Mouse (Mus musculus) lung, postnatal 0 days (tissue): ENCODE measurements around the gene Cbr2. TPM values are rescaled to one million over a fixed set of nuclear protein-coding genes. Genes with fewer than 3 reads are reported as not detected.

Experiments used
- ATAC-seq: fragments of 200-750 bp; cut with Nextera tagmentation; 2 replicates; pipeline ENCODE4 v1.8.0; 2017; ENCODE audit warnings: moderate library complexity
- DNase-seq: peaks from one replicate; pipeline ENCODE4 v3.0.0-alpha.2; 2016; ENCODE audit warnings: low spot score
- H3K27ac ChIP-seq: fragments of 300-500 bp; sonication (generic); 2 replicates; pipeline ENCODE4 v1.5.1; 2014; ENCODE audit warnings: antibody characterized with exemption, mild to moderate bottlenecking, low read length, mixed read lengths
- H3K27me3 ChIP-seq: fragments of 300-500 bp; sonication (generic); replicated peaks from 2 replicates; pipeline ENCODE4 v1.6.1; 2014; ENCODE audit warnings: low read length, mixed read lengths; ENCODE audit not compliant: insufficient read depth
- H3K36me3 ChIP-seq: fragments of 300-500 bp; sonication (generic); 2 replicates; pipeline ENCODE4 v1.6.1; 2014; ENCODE audit warnings: low read length, mixed read lengths; ENCODE audit not compliant: insufficient read depth
- H3K4me1 ChIP-seq: fragments of 300-500 bp; sonication (generic); 2 replicates; pipeline ENCODE4 v1.6.1; 2014; ENCODE audit warnings: antibody characterized with exemption, low read depth, low read length, mixed read lengths; ENCODE audit not compliant: insufficient read depth
- H3K4me2 ChIP-seq: fragments of 300-500 bp; sonication (generic); replicated peaks from 2 replicates; pipeline ENCODE4 v1.6.1; 2014; ENCODE audit warnings: low read depth, mild to moderate bottlenecking, low read length, moderate library complexity, mixed read lengths
- H3K4me3 ChIP-seq: fragments of 300-500 bp; sonication (generic); 2 replicates; pipeline ENCODE4 v1.5.1; 2014; ENCODE audit warnings: low read depth, low read length
- H3K9ac ChIP-seq: fragments of 300-500 bp; sonication (generic); replicated peaks from 2 replicates; pipeline ENCODE4 v1.6.1; 2014; ENCODE audit warnings: low read depth, mild to moderate bottlenecking
- H3K9me3 ChIP-seq: fragments of 300-500 bp; sonication (generic); 2 replicates; pipeline ENCODE4 v1.6.1; 2016; ENCODE audit warnings: low read length, mixed read lengths
- CTCF ChIP-seq: IDR thresholded peaks from 2 replicates; pipeline ENCODE4 v1.5.1; 2016; ENCODE audit warnings: antibody characterized with exemption, mild to moderate bottlenecking
- EP300 ChIP-seq: IDR thresholded peaks from 2 replicates; pipeline ENCODE4 v1.6.1; 2016; ENCODE audit warnings: antibody characterized with exemption, mild to moderate bottlenecking, control low read depth
- WGBS: fragments of 180-500 bp; shearing (Covaris S2); extraction: QIAGEN DNeasy Blood & Tissue Kit; methylation state at CpG from one replicate; pipeline ENCODE4 v1.1.7; 2014; 5-methylcytosine and 5-hydroxymethylcytosine counted together
- polyA plus RNA-seq: library from polyadenylated mRNA; unstranded; fragments of >200 nt; fragmentation: Nextera tagmentation; extraction: Ambion mirVana; gene quantifications from 2 replicates; pipeline ENCODE4 v1.2.1, GENCODE M21; 2015

The Cbr2 gene
- polyA plus RNA-seq, 1 experiment from 2014 or later: 4,528 TPM

- peak within 1 kb of the TSS; percentile 40 for H3K4me3 ChIP-seq
- no peaks in the 10 kb centered on the region for H3K27me3 ChIP-seq
- H3K9ac ChIP-seq: peak within 1 kb of the TSS; percentile 32
- peak; percentile 84 for DNase-seq
- peaks cover 19% of the 10 kb centered on the region for H3K4me1 ChIP-seq
- H3K36me3 ChIP-seq: no peaks in the 10 kb centered on the region
- peak; percentile 80 for ATAC-seq
- H3K9me3 ChIP-seq: no peaks in the 10 kb centered on the region
- H3K4me2 ChIP-seq: peak within 1 kb of the TSS; percentile 77
- WGBS: under 1% methylated on average over 64 of the region's 90 CpGs
- H3K27ac ChIP-seq: peak within 1 kb of the TSS; percentile 39
- no peak for TF ChIP-seq CTCF
- no peak for TF ChIP-seq EP300
Observed at GRCm38 (mm10) chr11:120721124-120722066, 10.5 kb downstream of the Cbr2 start, which contains the start of gene Rac3. Gene Rac3 (plus strand): TSS chr11:120721470.

GRCm38 (mm10) chr11:120720450-120720849, 11.5 kb downstream of the Cbr2 start:
- peak overlapping the region; percentile 77 for H3K4me2 ChIP-seq
- 12% methylated on average over 17 of the region's 17 CpGs for WGBS
- no peaks in the 10 kb centered on the region for H3K9me3 ChIP-seq
- peak; percentile 25 for ATAC-seq
- H3K4me3 ChIP-seq: peak overlapping the region; percentile 40; the same call in 1 of the 2 replicates
- H3K9ac ChIP-seq: peak overlapping the region; percentile 32; the same call in 1 of the 2 replicates
- peak; percentile 7; the same call in 1 of the 2 replicates for TF ChIP-seq EP300
- TF ChIP-seq CTCF: peak; percentile 99
- H3K4me1 ChIP-seq: peaks cover 17% of the 10 kb centered on the region
- no peaks in the 10 kb centered on the region for H3K27me3 ChIP-seq
- no peaks in the 10 kb centered on the region for H3K36me3 ChIP-seq
- H3K27ac ChIP-seq: peak overlapping the region; percentile 39; the same call in 1 of the 2 replicates
- DNase-seq: peak; percentile 94

DNA sequence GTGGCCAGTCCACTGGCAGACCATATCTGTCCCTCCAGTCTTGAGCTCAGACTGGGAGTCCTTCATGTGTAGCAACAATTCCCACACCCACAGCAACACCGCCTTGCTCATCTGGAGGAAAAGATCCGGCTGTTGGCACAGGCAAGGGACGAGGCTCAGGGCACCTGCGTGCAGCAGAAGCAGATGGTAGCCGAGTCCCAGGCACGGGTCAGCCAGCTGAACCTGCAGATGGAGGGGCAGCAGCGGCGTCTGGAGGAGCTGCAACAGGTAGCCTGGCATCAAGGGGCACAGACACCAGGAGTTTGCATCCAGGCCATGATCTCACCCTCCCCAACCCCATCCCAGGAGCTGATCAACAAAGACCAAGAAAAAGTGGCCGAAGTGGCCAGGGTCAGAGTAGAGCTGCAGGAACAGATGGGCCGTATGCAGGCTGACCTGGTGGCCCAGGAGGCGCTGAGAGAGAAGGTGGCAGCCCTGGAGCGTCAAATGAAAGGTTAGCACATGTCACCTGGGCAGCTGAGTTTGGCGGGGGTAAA, 12.0 kb downstream of the Cbr2 start:
- H3K4me3 ChIP-seq: no peak overlapping the region
- no peaks in the 10 kb centered on the region for H3K27me3 ChIP-seq
- no peaks in the 10 kb centered on the region for H3K9me3 ChIP-seq
- TF ChIP-seq EP300: no peak
- TF ChIP-seq CTCF: no peak
- no peak overlapping the region for H3K27ac ChIP-seq
- no peaks in the 10 kb centered on the region for H3K36me3 ChIP-seq
- H3K9ac ChIP-seq: no peak overlapping the region
- WGBS: 83% methylated on average over 13 of the region's 13 CpGs
- DNase-seq (peak; percentile 4), ATAC-seq (no peak)
- H3K4me1 ChIP-seq: peaks cover 17% of the 10 kb centered on the region
- no peak overlapping the region for H3K4me2 ChIP-seq

DNA sequence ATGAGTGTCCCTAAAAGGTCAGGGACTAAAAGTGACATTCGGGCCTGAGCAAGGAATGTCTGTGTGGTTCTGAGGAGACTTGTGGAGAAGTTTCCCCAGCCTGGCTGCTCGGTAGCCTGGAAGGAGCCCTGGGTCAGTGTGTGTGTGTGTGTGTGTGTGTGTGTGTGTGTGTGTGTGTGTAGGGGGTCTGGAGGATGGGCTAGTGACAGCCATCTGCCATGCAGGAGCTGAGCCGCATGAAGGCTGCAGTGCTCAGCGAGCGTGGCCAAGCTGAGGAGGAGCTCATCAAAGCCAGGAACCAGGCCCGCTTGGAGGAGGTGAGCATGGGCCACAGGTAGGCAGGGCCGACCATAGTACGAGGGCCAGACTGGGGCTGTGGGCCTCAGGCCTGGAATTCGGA, 12.7 kb downstream of the Cbr2 start:
- no peak overlapping the region for H3K27ac ChIP-seq
- H3K27me3 ChIP-seq: no peaks in the 10 kb centered on the region
- H3K4me3 ChIP-seq: no peak overlapping the region
- DNase-seq (no peak), ATAC-seq (no peak)
- TF ChIP-seq CTCF (no peak), EP300 (no peak)
- 92% methylated on average over 9 of the region's 9 CpGs for WGBS
- no peak overlapping the region for H3K4me2 ChIP-seq
- H3K36me3 ChIP-seq: no peaks in the 10 kb centered on the region
- H3K9ac ChIP-seq: no peak overlapping the region
- peaks cover 20% of the 10 kb centered on the region for H3K4me1 ChIP-seq
- H3K9me3 ChIP-seq: no peaks in the 10 kb centered on the region

DNA sequence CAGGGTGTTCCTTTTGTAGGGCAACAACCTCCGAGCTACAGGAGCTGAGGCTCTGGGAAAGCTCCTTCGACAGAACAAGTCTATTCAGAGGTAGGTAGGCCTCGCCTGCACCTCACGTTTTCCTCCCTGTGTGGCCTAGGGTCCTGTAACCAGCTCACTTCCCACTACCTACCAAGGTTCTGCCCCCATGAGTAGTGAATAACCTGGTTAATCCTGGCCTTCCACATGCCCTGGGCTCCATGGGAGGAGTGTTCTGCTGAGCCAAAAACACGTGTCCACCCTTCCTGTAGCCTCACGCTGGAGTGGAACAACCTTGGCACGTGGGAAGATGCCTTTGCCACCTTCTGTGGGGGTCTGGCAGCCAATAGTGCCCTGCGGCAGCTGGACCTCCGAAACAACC, 16.8 kb downstream of the Cbr2 start:
- Histone ChIP-seq H3K36me3 (0 out of 2 replicates have a peak, but pooled peaks cover 2% of the 10 kb centered on the region), H3K9ac (no peak overlapping the region), H3K9me3 (no peaks in the 10 kb centered on the region), H3K4me2 (no peak overlapping the region), H3K27me3 (no peaks in the 10 kb centered on the region), H3K4me3 (no peak overlapping the region), H3K4me1 (peaks cover 9% of the 10 kb centered on the region; the same call in 1 of the 2 replicates), H3K27ac (no peak overlapping the region)
- no peak for DNase-seq
- no peak for ATAC-seq
- WGBS: 88% methylated on average over 9 of the region's 9 CpGs
- no peak for TF ChIP-seq CTCF
- no peak for TF ChIP-seq EP300

DNA sequence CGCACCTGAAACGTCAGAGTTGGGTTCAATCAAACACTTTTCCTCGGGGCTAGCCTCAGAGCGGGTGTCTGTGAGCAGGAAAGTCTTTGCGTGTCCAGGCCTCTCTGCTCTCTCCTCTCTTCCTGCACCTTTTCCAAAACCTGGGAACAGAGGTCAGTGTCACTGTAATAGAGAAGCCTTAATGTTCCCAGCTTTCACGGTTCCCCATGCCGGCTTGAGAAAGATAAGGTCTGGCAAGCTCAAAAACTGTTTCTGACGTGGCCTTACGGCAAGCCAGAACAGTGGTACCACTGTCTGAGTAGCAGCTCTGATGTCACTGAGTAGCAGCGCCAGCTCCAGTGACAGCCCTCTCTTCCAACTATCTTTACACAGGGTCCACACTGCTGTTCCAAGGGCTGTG, 17.4 kb downstream of the Cbr2 start:
- no peaks in the 10 kb centered on the region for H3K9me3 ChIP-seq
- WGBS: 38% methylated on average over 10 of the region's 10 CpGs
- H3K4me3 ChIP-seq: peak overlapping the region; percentile 50
- peaks cover 2% of the 10 kb centered on the region; the same call in 1 of the 2 replicates for H3K36me3 ChIP-seq
- H3K4me2 ChIP-seq: peak overlapping the region; percentile 91
- H3K27me3 ChIP-seq: no peaks in the 10 kb centered on the region
- peak overlapping the region; percentile 30 for H3K9ac ChIP-seq
- DNase-seq (peak; percentile 5), ATAC-seq (no peak)
- H3K27ac ChIP-seq: no peak overlapping the region
- TF ChIP-seq CTCF (no peak), EP300 (no peak)
- peaks cover 9% of the 10 kb centered on the region; the same call in 1 of the 2 replicates for H3K4me1 ChIP-seq
